Mouse (Mus musculus): ENCODE data around the gene Acadm. TPM values are rescaled to one million over a fixed set of nuclear protein-coding genes. Genes with fewer than 3 reads are reported as not detected.

Acadm gene
- total and polyA plus RNA-seq, 2 experiments from 2014 or later, result 42.1 to 71.9 TPM

- peak overlapping the region; percentile 87 for H3K4me3 ChIP-seq (ENCODE audit: low read length)
- DNase-seq (ENCODE audit: low spot score) (peak; percentile 31), ATAC-seq (no peak)
- H3K36me3 ChIP-seq (ENCODE audit: insufficient read depth, low read length), result no peaks in the 10 kb centered on the region; the same call in 1 of the 2 replicates
- no peak overlapping the region; the same call in 1 of the 2 replicates for H3K9ac ChIP-seq (replicated peaks; ENCODE audit: low read length)
- H3K27ac ChIP-seq, result peak overlapping the region; percentile 75; the same call in 1 of the 2 replicates
- WGBS, result 28% methylated on average over 12 of the region's 12 CpGs
- H3K9me3 ChIP-seq (ENCODE audit: low read length), result no peaks in the 10 kb centered on the region
- TF ChIP-seq CTCF (IDR thresholded peaks at IDR 0.05; ENCODE audit: low read depth), result no peak
- H3K27me3 ChIP-seq (ENCODE audit: insufficient read depth, low read length), result no peaks in the 10 kb centered on the region
- H3K4me1 ChIP-seq (ENCODE audit: insufficient read depth, low read length), result peaks cover 9% of the 10 kb centered on the region; the same call in 1 of the 2 replicates
- peak overlapping the region; percentile 67 for H3K4me2 ChIP-seq (ENCODE audit: low read depth, low read length)
Observed at GRCm38 (mm10) chr3:153943003-153943640, 1.3 kb downstream of the Acadm start.

- H3K4me2 ChIP-seq (ENCODE audit: low read depth, low read length), result no peak overlapping the region
- H3K9me3 ChIP-seq (ENCODE audit: low read length), result no peaks in the 10 kb centered on the region
- no peak for TF ChIP-seq CTCF (IDR thresholded peaks at IDR 0.05; ENCODE audit: low read depth)
- no peak overlapping the region for H3K9ac ChIP-seq (replicated peaks; ENCODE audit: low read length)
- no peak overlapping the region for H3K27ac ChIP-seq
- H3K4me3 ChIP-seq (ENCODE audit: low read length), result no peak overlapping the region
- DNase-seq (ENCODE audit: low spot score) (no peak), ATAC-seq (no peak)
- H3K27me3 ChIP-seq (ENCODE audit: insufficient read depth, low read length), result no peaks in the 10 kb centered on the region
- peaks cover 9% of the 10 kb centered on the region; the same call in 1 of the 2 replicates for H3K4me1 ChIP-seq (ENCODE audit: insufficient read depth, low read length)
- WGBS, result 94% methylated on average over 13 of the region's 13 CpGs
- H3K36me3 ChIP-seq (ENCODE audit: insufficient read depth, low read length), result no peaks in the 10 kb centered on the region; the same call in 1 of the 2 replicates
Observed at GRCm38 (mm10) chr3:153941613-153942012, 2.8 kb downstream of the Acadm start.

GRCm38 (mm10) chr3:153940486-153940885 lies 3.9 kb downstream of the Acadm start:
- no peaks in the 10 kb centered on the region for H3K27me3 ChIP-seq (ENCODE audit: insufficient read depth, low read length)
- no peak overlapping the region for H3K27ac ChIP-seq
- no peak overlapping the region for H3K4me3 ChIP-seq (ENCODE audit: low read length)
- H3K4me2 ChIP-seq (ENCODE audit: low read depth, low read length), result no peak overlapping the region
- H3K36me3 ChIP-seq (ENCODE audit: insufficient read depth, low read length), result no peaks in the 10 kb centered on the region; the same call in 1 of the 2 replicates
- no peak overlapping the region for H3K9ac ChIP-seq (replicated peaks; ENCODE audit: low read length)
- H3K9me3 ChIP-seq (ENCODE audit: low read length), result no peaks in the 10 kb centered on the region
- H3K4me1 ChIP-seq (ENCODE audit: insufficient read depth, low read length), result peaks cover 9% of the 10 kb centered on the region; the same call in 1 of the 2 replicates
- 96% methylated on average over 9 of the region's 9 CpGs for WGBS
- DNase-seq (ENCODE audit: low spot score) (no peak), ATAC-seq (no peak)
- no peak for TF ChIP-seq CTCF (IDR thresholded peaks at IDR 0.05; ENCODE audit: low read depth)

GRCm38 (mm10) chr3:153940021-153940420 lies 4.4 kb downstream of the Acadm start:
- no peaks in the 10 kb centered on the region for H3K27me3 ChIP-seq (ENCODE audit: insufficient read depth, low read length)
- TF ChIP-seq CTCF (IDR thresholded peaks at IDR 0.05; ENCODE audit: low read depth), result no peak
- 76% methylated on average over 8 of the region's 8 CpGs for WGBS
- no peaks in the 10 kb centered on the region; the same call in 1 of the 2 replicates for H3K36me3 ChIP-seq (ENCODE audit: insufficient read depth, low read length)
- no peak overlapping the region for H3K27ac ChIP-seq
- no peak overlapping the region for H3K9ac ChIP-seq (replicated peaks; ENCODE audit: low read length)
- ATAC-seq (no peak), DNase-seq (ENCODE audit: low spot score) (no peak)
- no peak overlapping the region for H3K4me3 ChIP-seq (ENCODE audit: low read length)
- no peaks in the 10 kb centered on the region for H3K9me3 ChIP-seq (ENCODE audit: low read length)
- H3K4me2 ChIP-seq (ENCODE audit: low read depth, low read length), result no peak overlapping the region
- peaks cover 9% of the 10 kb centered on the region; the same call in 1 of the 2 replicates for H3K4me1 ChIP-seq (ENCODE audit: insufficient read depth, low read length)

GRCm38 (mm10) chr3:153937116-153937810 lies 7.2 kb downstream of the Acadm start:
- Histone ChIP-seq H3K9ac (replicated peaks; ENCODE audit: low read length) (no peak overlapping the region), H3K4me1 (ENCODE audit: insufficient read depth, low read length) (no peaks in the 10 kb centered on the region), H3K27ac (no peak overlapping the region), H3K27me3 (ENCODE audit: insufficient read depth, low read length) (no peaks in the 10 kb centered on the region), H3K9me3 (ENCODE audit: low read length) (no peaks in the 10 kb centered on the region), H3K4me3 (ENCODE audit: low read length) (no peak overlapping the region), H3K36me3 (ENCODE audit: insufficient read depth, low read length) (peaks cover 12% of the 10 kb centered on the region; the same call in 1 of the 2 replicates), H3K4me2 (ENCODE audit: low read depth, low read length) (no peak overlapping the region)
- no peak for TF ChIP-seq CTCF (IDR thresholded peaks at IDR 0.05; ENCODE audit: low read depth)
- no peak for ATAC-seq
- WGBS, result 94% methylated on average over 17 of the region's 17 CpGs
- DNase-seq (ENCODE audit: low spot score), result no peak

GRCm38 (mm10) chr3:153935878-153936277 lies 8.6 kb downstream of the Acadm start:
- WGBS, result 88% methylated on average over 9 of the region's 9 CpGs
- Histone ChIP-seq H3K4me2 (ENCODE audit: low read depth, low read length) (no peak overlapping the region), H3K4me1 (ENCODE audit: insufficient read depth, low read length) (no peaks in the 10 kb centered on the region), H3K27me3 (ENCODE audit: insufficient read depth, low read length) (no peaks in the 10 kb centered on the region), H3K4me3 (ENCODE audit: low read length) (no peak overlapping the region), H3K27ac (no peak overlapping the region), H3K9me3 (ENCODE audit: low read length) (no peaks in the 10 kb centered on the region), H3K36me3 (ENCODE audit: insufficient read depth, low read length) (peaks cover 12% of the 10 kb centered on the region; the same call in 1 of the 2 replicates), H3K9ac (replicated peaks; ENCODE audit: low read length) (no peak overlapping the region)
- ATAC-seq (no peak), DNase-seq (ENCODE audit: low spot score) (no peak)
- no peak for TF ChIP-seq CTCF (IDR thresholded peaks at IDR 0.05; ENCODE audit: low read depth)
